Mouse (Mus musculus): ENCODE results near the gene Nfatc3.

DNA sequence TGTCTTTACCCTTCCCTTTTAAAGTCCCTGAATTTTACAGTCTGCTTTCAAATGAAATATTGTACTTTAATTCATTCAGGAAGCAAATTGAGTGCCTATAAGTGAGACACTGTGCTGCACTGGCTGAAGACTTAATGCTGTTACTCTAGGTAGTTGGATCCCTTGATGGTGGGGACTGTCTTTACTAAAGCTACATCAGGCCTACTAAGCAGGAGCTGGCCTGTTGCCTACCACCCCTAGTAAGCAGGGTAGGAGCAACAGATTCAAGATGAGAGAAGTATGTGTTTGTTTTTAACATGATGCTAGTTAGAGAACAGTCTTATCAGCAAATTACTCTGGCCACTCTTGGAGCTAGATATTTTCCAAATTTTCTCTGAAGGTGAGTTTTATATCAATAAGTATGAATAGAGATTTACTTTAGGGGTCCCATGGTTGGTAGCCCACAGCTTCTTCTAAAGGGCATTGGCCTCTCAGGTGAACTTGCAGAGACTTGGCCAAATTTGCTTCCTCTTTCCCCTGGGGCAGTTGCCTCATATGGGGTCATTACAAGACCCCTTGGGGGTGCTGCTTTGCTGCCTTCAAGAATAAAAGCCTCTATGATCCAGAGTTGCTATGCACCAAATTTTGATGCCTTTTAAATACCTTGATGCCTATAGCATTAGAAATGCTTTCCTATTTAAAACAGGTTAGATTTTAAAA is 70.7 kb downstream of the Nfatc3 start:
- TF ChIP-seq CTCF (IDR thresholded peaks at IDR 0.05; ENCODE audit: low read depth, low read length) (no peak), EP300 (IDR thresholded peaks at IDR 0.05; ENCODE audit: insufficient read depth, low read depth, low read length) (no peak), POLR2A (IDR thresholded peaks at IDR 0.05; ENCODE audit: insufficient read depth, low read length) (no peak)
